Mouse (Mus musculus): Measurements from ENCODE around the gene Acnat2. TPM values are rescaled to one million over a fixed set of nuclear protein-coding genes. Genes with fewer than 3 reads are reported as not detected.
"Not testable (repeated sequence)": the region's sequence is repeated elsewhere in the genome, so short reads cannot be mapped to it uniquely, and the experiment has no call there.

Acnat2 gene
- not detected in 2 replicates for polyA plus RNA-seq (2015; fragmentation: Nextera tagmentation; extraction: Ambion mirVana)

- H3K9ac ChIP-seq; ATAC-seq (ENCODE audit: insufficient number of reproducible peaks, low FRiP score, low TSS enrichment, low read depth); H3K27ac ChIP-seq; H3K27me3 ChIP-seq; H3K4me1 ChIP-seq; H3K36me3 ChIP-seq; H3K4me2 ChIP-seq; H3K4me3 ChIP-seq; H3K9me3 ChIP-seq: not testable (repeated sequence)
- WGBS: 80% methylated on average over 5 of the region's 5 CpGs
These were observed at the start of gene Acnat2 for GRCm38 (mm10) chr4:49407957-49408356. TSS of gene Acnat2 (minus strand) at chr4:49408151.

GRCm38 (mm10) chr4:49456171-49456570 lies 48.2 kb upstream of the Acnat2 start:
- no peak overlapping the region for H3K4me3 ChIP-seq
- H3K27me3 ChIP-seq: no peaks in the 10 kb centered on the region
- no peaks in the 10 kb centered on the region for H3K36me3 ChIP-seq
- H3K9ac ChIP-seq: no peak overlapping the region
- no peak overlapping the region for H3K27ac ChIP-seq
- no peaks in the 10 kb centered on the region for H3K4me1 ChIP-seq
- H3K9me3 ChIP-seq: no peaks in the 10 kb centered on the region
- 42% methylated on average over 2 of the region's 2 CpGs for WGBS
- H3K4me2 ChIP-seq: no peak overlapping the region
- ATAC-seq (ENCODE audit: insufficient number of reproducible peaks, low FRiP score, low TSS enrichment, low read depth): no peak

GRCm38 (mm10) chr4:49451848-49452551 lies 44.0 kb upstream of the Acnat2 start:
- Histone ChIP-seq H3K9me3 (no peaks in the 10 kb centered on the region), H3K4me1 (no peaks in the 10 kb centered on the region), H3K27ac (no peak overlapping the region), H3K4me2 (no peak overlapping the region), H3K9ac (no peak overlapping the region), H3K36me3 (no peaks in the 10 kb centered on the region), H3K4me3 (no peak overlapping the region), H3K27me3 (no peaks in the 10 kb centered on the region)
- 81% methylated on average over 1 of the region's 1 CpGs for WGBS
- no peak for ATAC-seq (ENCODE audit: insufficient number of reproducible peaks, low FRiP score, low TSS enrichment, low read depth)

GRCm38 (mm10) chr4:49451133-49451847 lies 43.3 kb upstream of the Acnat2 start:
- not testable (repeated sequence) for H3K36me3 ChIP-seq; H3K27ac ChIP-seq; H3K4me1 ChIP-seq; H3K27me3 ChIP-seq; H3K4me3 ChIP-seq; H3K4me2 ChIP-seq; H3K9ac ChIP-seq; ATAC-seq (ENCODE audit: insufficient number of reproducible peaks, low FRiP score, low TSS enrichment, low read depth); H3K9me3 ChIP-seq
- 64% methylated on average over 1 of the region's 1 CpGs for WGBS

- not testable (repeated sequence) for H3K27ac ChIP-seq; H3K9me3 ChIP-seq; H3K27me3 ChIP-seq; H3K4me1 ChIP-seq; ATAC-seq (ENCODE audit: insufficient number of reproducible peaks, low FRiP score, low TSS enrichment, low read depth); H3K36me3 ChIP-seq; H3K4me3 ChIP-seq; H3K9ac ChIP-seq; H3K4me2 ChIP-seq
- WGBS: 97% methylated on average over 3 of the region's 3 CpGs
These were observed 29.0 kb upstream of the Acnat2 start for GRCm38 (mm10) chr4:49436968-49437367.

GRCm38 (mm10) chr4:49410151-49410550 lies 2.2 kb upstream of the Acnat2 start:
- not testable (repeated sequence) for ATAC-seq (ENCODE audit: insufficient number of reproducible peaks, low FRiP score, low TSS enrichment, low read depth); H3K4me1 ChIP-seq; H3K9ac ChIP-seq; H3K4me3 ChIP-seq; H3K9me3 ChIP-seq; H3K4me2 ChIP-seq; H3K27me3 ChIP-seq; H3K36me3 ChIP-seq; H3K27ac ChIP-seq
- WGBS: 72% methylated on average over 2 of the region's 2 CpGs

- no peak overlapping the region for H3K27ac ChIP-seq
- no peaks in the 10 kb centered on the region for H3K9me3 ChIP-seq
- H3K36me3 ChIP-seq: no peaks in the 10 kb centered on the region
- no peaks in the 10 kb centered on the region for H3K27me3 ChIP-seq
- H3K9ac ChIP-seq: no peak overlapping the region
- no peak overlapping the region for H3K4me3 ChIP-seq
- WGBS: 39% methylated on average over 2 of the region's 2 CpGs
- ATAC-seq (ENCODE audit: insufficient number of reproducible peaks, low FRiP score, low TSS enrichment, low read depth): no peak
- H3K4me1 ChIP-seq: no peaks in the 10 kb centered on the region
- H3K4me2 ChIP-seq: no peak overlapping the region
These were observed 21.1 kb downstream of the Acnat2 start for GRCm38 (mm10) chr4:49386873-49387272.

GRCm38 (mm10) chr4:49383576-49384318 lies 24.2 kb downstream of the Acnat2 start:
- not testable (repeated sequence) for H3K9ac ChIP-seq; H3K27ac ChIP-seq; H3K36me3 ChIP-seq; H3K9me3 ChIP-seq; H3K4me3 ChIP-seq; ATAC-seq (ENCODE audit: insufficient number of reproducible peaks, low FRiP score, low TSS enrichment, low read depth); H3K4me2 ChIP-seq; H3K27me3 ChIP-seq; H3K4me1 ChIP-seq
- 70% methylated on average over 2 of the region's 2 CpGs for WGBS

- not testable (repeated sequence) for ATAC-seq (ENCODE audit: insufficient number of reproducible peaks, low FRiP score, low TSS enrichment, low read depth)
- 81% methylated on average over 3 of the region's 3 CpGs for WGBS
These were observed 39.9 kb downstream of the Acnat2 start for GRCm38 (mm10) chr4:49368046-49368445.

GRCm38 (mm10) chr4:49357097-49357496 lies 50.9 kb downstream of the Acnat2 start:
- H3K27me3 ChIP-seq: no peaks in the 10 kb centered on the region
- H3K4me3 ChIP-seq: no peak overlapping the region
- no peaks in the 10 kb centered on the region for H3K4me1 ChIP-seq
- H3K27ac ChIP-seq: no peak overlapping the region
- ATAC-seq (ENCODE audit: insufficient number of reproducible peaks, low FRiP score, low TSS enrichment, low read depth): no peak
- H3K9me3 ChIP-seq: no peaks in the 10 kb centered on the region
- H3K4me2 ChIP-seq: no peak overlapping the region
- no peak overlapping the region for H3K9ac ChIP-seq
- WGBS: 67% methylated on average over 2 of the region's 2 CpGs
- no peaks in the 10 kb centered on the region for H3K36me3 ChIP-seq

More at GRCm38 (mm10) chr4:49368046-49368445, 39.9 kb downstream of the Acnat2 start:
- not testable (repeated sequence) for H3K27ac ChIP-seq, H3K9me3 ChIP-seq, H3K9ac ChIP-seq, H3K27me3 ChIP-seq, H3K4me3 ChIP-seq, H3K4me2 ChIP-seq, H3K4me1 ChIP-seq, H3K36me3 ChIP-seq

- Histone ChIP-seq H3K4me3 (no peak overlapping the region), H3K9me3 (no peaks in the 10 kb centered on the region), H3K4me2 (no peak overlapping the region), H3K4me1 (no peaks in the 10 kb centered on the region), H3K27ac (no peak overlapping the region), H3K36me3 (no peaks in the 10 kb centered on the region), H3K27me3 (no peaks in the 10 kb centered on the region), H3K9ac (no peak overlapping the region)
- ATAC-seq (ENCODE audit: insufficient number of reproducible peaks, low FRiP score, low TSS enrichment, low read depth): no peak
- WGBS: 81% methylated on average over 4 of the region's 4 CpGs
These were observed 57.5 kb downstream of the Acnat2 start for GRCm38 (mm10) chr4:49350470-49350869.

- WGBS: 66% methylated on average over 2 of the region's 2 CpGs
- H3K27ac ChIP-seq: no peak overlapping the region
- no peaks in the 10 kb centered on the region for H3K9me3 ChIP-seq
- no peaks in the 10 kb centered on the region for H3K27me3 ChIP-seq
- no peak overlapping the region for H3K9ac ChIP-seq
- no peak overlapping the region for H3K4me2 ChIP-seq
- no peak overlapping the region for H3K4me3 ChIP-seq
- ATAC-seq (ENCODE audit: insufficient number of reproducible peaks, low FRiP score, low TSS enrichment, low read depth): no peak
- no peaks in the 10 kb centered on the region for H3K4me1 ChIP-seq
- no peaks in the 10 kb centered on the region for H3K36me3 ChIP-seq
These were observed 59.3 kb downstream of the Acnat2 start for GRCm38 (mm10) chr4:49348677-49349076.
